Mouse (Mus musculus) liver, adult 2 months (tissue): ENCODE results near the gene Fancd2os.

ENCODE experiments used
- CTCF ChIP-seq: fragments of 200-500 bp; IDR thresholded peaks from 2 replicates; pipeline ENCODE4 v1.5.1; 2011; ENCODE audit warnings: low read depth, low read length, control low read depth
- POLR2A ChIP-seq: fragments of 200-500 bp; IDR thresholded peaks from 2 replicates; pipeline ENCODE4 v1.6.1; 2011; ENCODE audit warnings: low read length, control low read depth; ENCODE audit not compliant: insufficient read depth; ENCODE audit errors: extremely low read depth

DNA sequence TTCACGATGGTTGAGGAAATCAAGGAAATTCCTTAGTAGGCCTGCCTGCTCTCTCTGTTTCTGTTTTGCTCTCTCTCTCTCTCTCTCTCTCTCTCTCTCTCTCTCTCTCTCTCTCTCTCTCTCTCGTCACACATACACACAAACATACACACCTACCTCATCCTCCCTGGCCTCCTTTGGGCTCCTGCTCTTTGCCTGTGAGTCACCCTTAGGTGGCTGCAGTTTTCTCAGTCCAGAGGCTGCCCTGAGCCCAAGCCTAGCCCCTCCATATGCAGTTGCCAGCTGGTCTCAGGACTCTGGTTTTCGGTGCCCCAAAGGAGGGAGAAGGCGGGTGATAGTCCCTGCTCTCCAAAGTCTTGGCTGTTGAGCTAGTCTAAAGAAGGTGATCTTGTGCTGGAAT lies 42.5 kb upstream of the Fancd2os start:
- TF ChIP-seq POLR2A (no peak), CTCF (no peak)
